Mouse (Mus musculus): ENCODE measurements around the gene Gna15.

- TF ChIP-seq MYOD1 (IDR thresholded peaks at IDR 0.05; ENCODE audit: control insufficient read depth, insufficient read length, low read depth) (no peak), USF1 (IDR thresholded peaks at IDR 0.05; ENCODE audit: low read depth) (no peak), CTCF (IDR thresholded peaks at IDR 0.05; ENCODE audit: control insufficient read depth, insufficient read depth, insufficient read length) (no peak)
These were observed 31.3 kb downstream of the Gna15 start for GRCm38 (mm10) chr10:81492606-81493240.

Data from C2C12 (cell line).